9 mouse cellular contexts compared by ENCODE assay signal in genomic region chr9:61336591-61337587, GRCm38 (mm10). TPM values are rescaled to one million over a fixed set of nuclear protein-coding genes. Genes with fewer than 3 reads are reported as not detected.
DNase-seq lines count a peak whose midpoint lies in the region; ATAC-seq and TF ChIP-seq lines count a peak whose summit lies in the region.
"Had no signal": no experiment of that assay in that cellular context is flagged by ENCODE, and none has a peak within 500 bp of the region (broad histone marks: within the 10 kb centered on the region; RNA-seq: fewer than 3 reads in every experiment).

No protein-coding gene starts in this region.

- peak; percentile 78 for DNase-seq in NIH3T3 (ENCODE audit: low read depth)
- DNase-seq in heart, postnatal 10 days: peak; percentile 90 to 91
- no peak for DNase-seq in frontal cortex, postnatal 14 days (ENCODE audit: low spot score in 2 of 2)
- no peak for DNase-seq in layer of hippocampus, adult 8-10 months (ENCODE audit: low spot score in 2 of 2)
- DNase-seq in layer of hippocampus, adult 9-11 months: no peak
- DNase-seq in hindbrain, embryonic 10.5 days (ENCODE audit: low spot score): no peak

- H3K27ac ChIP-seq in lung, embryonic 15.5 days: no peak overlapping the region; the same call in 1 of the 2 replicates
- no peak overlapping the region for H3K27ac ChIP-seq in hindbrain, embryonic 10.5 days

- H3K9me3 ChIP-seq in E14TG2a.4 (ENCODE audit: low read length): no peaks in the 10 kb centered on the region
- H3K9me3 ChIP-seq in lung, embryonic 15.5 days: no peaks in the 10 kb centered on the region
- no peaks in the 10 kb centered on the region for H3K9me3 ChIP-seq in hindbrain, embryonic 10.5 days

- TF ChIP-seq CTCF in E14TG2a.4 (conservative IDR thresholded peaks at IDR 0.05; ENCODE audit: low read length): no peak

- WGBS in lung, embryonic 15.5 days: 16% methylated on average over 17 of the region's 17 CpGs
- 34% methylated on average over 17 of the region's 17 CpGs for WGBS in hindbrain, embryonic 10.5 days

- H3K4me2 ChIP-seq in lung, embryonic 15.5 days: peak overlapping the region; percentile 19

- no peaks in the 10 kb centered on the region for H3K36me3 ChIP-seq in E14TG2a.4 (ENCODE audit: insufficient read depth, low read length)
- H3K36me3 ChIP-seq in lung, embryonic 15.5 days: no peaks in the 10 kb centered on the region
- no peaks in the 10 kb centered on the region for H3K36me3 ChIP-seq in hindbrain, embryonic 10.5 days

- peaks cover 37% of the 10 kb centered on the region for H3K27me3 ChIP-seq in E14TG2a.4 (ENCODE audit: insufficient read depth, low read length)
- peaks cover 95% of the 10 kb centered on the region for H3K27me3 ChIP-seq in lung, embryonic 15.5 days
- H3K27me3 ChIP-seq in hindbrain, embryonic 10.5 days (ENCODE audit: insufficient read depth, poor library complexity, severe bottlenecking): peaks cover 91% of the 10 kb centered on the region

- H3K9ac ChIP-seq in lung, embryonic 15.5 days: no peak overlapping the region

- peaks cover 60% of the 10 kb centered on the region for H3K4me1 ChIP-seq in E14TG2a.4 (replicated peaks; ENCODE audit: low read depth, low read length)
- peaks cover 36% of the 10 kb centered on the region for H3K4me1 ChIP-seq in lung, embryonic 15.5 days
- H3K4me1 ChIP-seq in hindbrain, embryonic 10.5 days (replicated peaks): peaks cover 57% of the 10 kb centered on the region

- peak; percentile 83 for ATAC-seq in lung, embryonic 15.5 days (ENCODE audit: borderline replicate concordance, extremely low read depth, low FRiP score, low TSS enrichment)

- H3K4me3 ChIP-seq in E14TG2a.4 (replicated peaks; ENCODE audit: low read length): peak overlapping the region; percentile 26; the same call in 1 of the 2 replicates
- no peak overlapping the region for H3K4me3 ChIP-seq in lung, embryonic 15.5 days
- H3K4me3 ChIP-seq in hindbrain, embryonic 10.5 days: no peak overlapping the region
- H3K4me3 ChIP-seq: megakaryocyte, embryonic 14.5 days had no signal

- intact Hi-C loops in heart, postnatal 10 days (cut with DNase I): no loop called here

RNA-seq across cellular contexts. Expression of gene Tle3, which starts 35.3 kb away (rescaled TPM):
- 10 to 100 TPM; 26.9 to 27.4 TPM for total RNA-seq in heart, postnatal 10 days (2021)
- 25.2 and 27.1 TPM in 2 replicates for polyA plus RNA-seq in lung, embryonic 15.5 days (2015; fragmentation: Nextera tagmentation; extraction: Ambion mirVana)
- total RNA-seq in layer of hippocampus, adult 8-10 months (2022): 10 to 100 TPM; 47.8 to 62.3 (median 56.9) TPM
- 47.4 and 56.0 TPM in 2 replicates for polyA plus RNA-seq in hindbrain, embryonic 10.5 days (2016; fragmentation: Nextera tagmentation; extraction: Ambion mirVana)

Comparison
In these comparisons a context has a peak if more than half of its experiments do, and no peak if none do; other contexts are left out.
1. DNase-seq: peak in NIH3T3 (single experiment) and heart, postnatal 10 days (2 of 2); none in frontal cortex, postnatal 14 days (0 of 2), layer of hippocampus, adult 8-10 months (0 of 2), layer of hippocampus, adult 9-11 months (single experiment) and hindbrain, embryonic 10.5 days (single experiment).